Comparison of ENCODE assay signal across 13 mouse cellular contexts in the genomic region with DNA sequence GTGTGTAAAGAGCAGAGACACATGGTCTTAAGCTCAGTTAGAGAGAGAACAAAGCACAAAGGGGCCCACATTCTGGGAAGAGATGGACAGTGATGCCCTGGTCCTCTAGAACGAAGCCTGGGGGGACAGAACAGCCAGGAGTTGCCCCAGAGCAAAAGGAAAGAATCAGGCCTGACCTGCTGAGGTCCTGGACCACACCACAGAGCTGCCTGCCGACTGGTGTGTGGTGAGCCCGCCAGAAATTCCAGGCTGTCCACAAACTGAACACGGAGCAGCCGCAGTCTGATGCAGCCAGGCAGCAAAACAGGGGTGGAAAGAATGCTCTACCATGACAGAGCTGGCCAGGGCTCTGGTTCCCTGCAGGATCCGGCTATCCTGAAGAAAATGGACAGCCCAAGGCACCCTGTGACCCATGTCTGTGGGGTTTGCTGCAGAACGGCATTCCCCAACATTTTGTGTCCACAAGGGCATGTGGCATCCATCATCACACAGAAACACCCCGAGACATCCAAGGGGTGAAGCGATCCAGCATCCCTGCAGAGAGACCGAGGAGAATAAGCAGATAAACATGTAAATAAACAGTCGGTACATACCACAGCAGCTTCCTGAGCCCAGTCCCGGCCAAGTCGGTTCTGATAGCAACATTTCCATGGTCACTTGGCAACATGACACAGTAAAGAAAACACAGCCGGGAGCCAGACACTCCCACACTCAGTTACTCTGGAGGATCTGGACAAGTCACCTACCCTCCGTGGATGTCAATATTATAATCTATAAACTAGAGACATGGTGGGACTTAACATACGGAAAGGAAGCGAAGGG.
DNase-seq lines count a peak whose midpoint lies in the region; ATAC-seq and TF ChIP-seq lines count a peak whose summit lies in the region.
"Had no signal": no experiment of that assay in that cellular context is flagged by ENCODE, and none has a peak within 500 bp of the region (broad histone marks: within the 10 kb centered on the region; RNA-seq: fewer than 3 reads in every experiment).

No protein-coding gene starts in this region.

- no peaks in the 10 kb centered on the region for H3K79me3 ChIP-seq in C2C12 (ENCODE audit: low read depth)

- DNase-seq in hindbrain, postnatal 0 days (ENCODE audit: low spot score), result peak; percentile 10
- DNase-seq in hindbrain, embryonic 10.5 days (ENCODE audit: low spot score), result no peak
- DNase-seq in lung, postnatal 0 days (ENCODE audit: low spot score), result peak; percentile 32
- no peak for DNase-seq in ovary, adult 18-20 months (ENCODE audit: low spot score)
- DNase-seq in layer of hippocampus, adult 9-10 months (ENCODE audit: low spot score), result no peak
- DNase-seq in embryo, embryonic 10.5 days (ENCODE audit: low spot score), result no peak
- DNase-seq: adrenal gland, adult 8-10 months; kidney, adult 9 months; midbrain, embryonic 14.5 days; thymus, postnatal 14 days had no signal

- TF ChIP-seq EP300 in lung, postnatal 0 days (IDR thresholded peaks at IDR 0.05), result no peak

- ATAC-seq in hindbrain, postnatal 0 days, result 0 out of 2 replicates have a peak, but pooled peaks have one; percentile 64
- no peak for ATAC-seq in heart, embryonic 14.5 days (ENCODE audit: insufficient number of reproducible peaks, insufficient read depth, low FRiP score, low read depth)
- peak; percentile 53 for ATAC-seq in lung, postnatal 0 days

- no peak for TF ChIP-seq CTCF in hindbrain, postnatal 0 days (IDR thresholded peaks at IDR 0.05; ENCODE audit: low read depth)
- TF ChIP-seq CTCF in C2C12 (IDR thresholded peaks at IDR 0.05; ENCODE audit: control insufficient read depth, insufficient read depth, insufficient read length), result no peak
- TF ChIP-seq CTCF in lung, postnatal 0 days (IDR thresholded peaks at IDR 0.05), result no peak

- H3K4me2 ChIP-seq in hindbrain, postnatal 0 days (ENCODE audit: low read depth, low read length), result no peak overlapping the region
- 0 out of 2 replicates have a peak overlapping the region, but pooled peaks have one; percentile 1 for H3K4me2 ChIP-seq in heart, embryonic 14.5 days (ENCODE audit: low read length)
- H3K4me2 ChIP-seq in lung, postnatal 0 days (replicated peaks; ENCODE audit: low read depth, low read length), result no peak overlapping the region
- H3K4me2 ChIP-seq: limb, embryonic 15.5 days had no signal

- no peak overlapping the region for H3K4me3 ChIP-seq in hindbrain, postnatal 0 days (ENCODE audit: low read length)
- no peak overlapping the region for H3K4me3 ChIP-seq in hindbrain, embryonic 10.5 days
- H3K4me3 ChIP-seq in C2C12 (ENCODE audit: insufficient read depth, poor library complexity, severe bottlenecking), result no peak overlapping the region
- no peak overlapping the region for H3K4me3 ChIP-seq in heart, embryonic 14.5 days (ENCODE audit: control insufficient read depth in 1 of 2, insufficient read depth in 1 of 2, low read depth in 1 of 2, low read length in 2 of 2)
- H3K4me3 ChIP-seq in lung, postnatal 0 days (ENCODE audit: low read depth, low read length), result no peak overlapping the region
- H3K4me3 ChIP-seq: limb, embryonic 15.5 days had no signal

- no peaks in the 10 kb centered on the region for H3K9me3 ChIP-seq in hindbrain, postnatal 0 days (ENCODE audit: low read length)
- peaks cover 2% of the 10 kb centered on the region; the same call in 1 of the 2 replicates for H3K9me3 ChIP-seq in hindbrain, embryonic 10.5 days
- H3K9me3 ChIP-seq in heart, embryonic 14.5 days (ENCODE audit: control insufficient read depth, low read length), result no peaks in the 10 kb centered on the region
- no peaks in the 10 kb centered on the region for H3K9me3 ChIP-seq in lung, postnatal 0 days (ENCODE audit: low read length)
- H3K9me3 ChIP-seq: limb, embryonic 15.5 days had no signal

- H3K9ac ChIP-seq in hindbrain, postnatal 0 days (replicated peaks; ENCODE audit: low read length), result no peak overlapping the region
- no peak overlapping the region for H3K9ac ChIP-seq in heart, embryonic 14.5 days (ENCODE audit: low read length)
- no peak overlapping the region; the same call in 1 of the 2 replicates for H3K9ac ChIP-seq in lung, postnatal 0 days (replicated peaks; ENCODE audit: low read depth)
- H3K9ac ChIP-seq: limb, embryonic 15.5 days had no signal

- H3K4me1 ChIP-seq in hindbrain, postnatal 0 days (ENCODE audit: insufficient read depth, low read length), result no peaks in the 10 kb centered on the region
- H3K4me1 ChIP-seq in hindbrain, embryonic 10.5 days (replicated peaks), result no peaks in the 10 kb centered on the region; the same call in 1 of the 2 replicates
- H3K4me1 ChIP-seq in heart, embryonic 14.5 days (ENCODE audit: control insufficient read depth in 2 of 2, insufficient read depth in 2 of 2, low read length in 2 of 2), result peaks cover 2 to 4% of the 10 kb centered on the region in 2 experiments; a peak in 1 of 4 replicates
- H3K4me1 ChIP-seq in lung, postnatal 0 days (ENCODE audit: insufficient read depth, low read depth, low read length), result no peaks in the 10 kb centered on the region
- H3K4me1 ChIP-seq: limb, embryonic 15.5 days had no signal

- 54% methylated on average over 17 of the region's 17 CpGs for WGBS in hindbrain, postnatal 0 days
- 72% methylated on average over 17 of the region's 17 CpGs for WGBS in hindbrain, embryonic 10.5 days
- WGBS in heart, embryonic 14.5 days, result 43% methylated on average over 17 of the region's 17 CpGs
- 38% methylated on average over 17 of the region's 17 CpGs for WGBS in lung, postnatal 0 days

- H3K27ac ChIP-seq in hindbrain, postnatal 0 days, result no peak overlapping the region
- no peak overlapping the region for H3K27ac ChIP-seq in hindbrain, embryonic 10.5 days
- peak overlapping the region; percentile 4 to 39; a peak in 3 of 4 replicates for H3K27ac ChIP-seq in heart, embryonic 14.5 days (replicated peaks in 1 of 2; ENCODE audit: control insufficient read depth in 1 of 2, insufficient read depth in 1 of 2, low read depth in 2 of 2, low read length in 2 of 2)
- no peak overlapping the region for H3K27ac ChIP-seq in lung, postnatal 0 days (ENCODE audit: low read length)
- H3K27ac ChIP-seq: limb, embryonic 15.5 days had no signal

- no peaks in the 10 kb centered on the region for H3K36me3 ChIP-seq in hindbrain, postnatal 0 days (ENCODE audit: insufficient read depth, low read length)
- no peaks in the 10 kb centered on the region for H3K36me3 ChIP-seq in hindbrain, embryonic 10.5 days
- no peaks in the 10 kb centered on the region for H3K36me3 ChIP-seq in C2C12 (ENCODE audit: control insufficient read depth, insufficient read depth)
- no peaks in the 10 kb centered on the region for H3K36me3 ChIP-seq in heart, embryonic 14.5 days (ENCODE audit: control insufficient read depth, insufficient read depth, low read length)
- no peaks in the 10 kb centered on the region for H3K36me3 ChIP-seq in lung, postnatal 0 days (ENCODE audit: insufficient read depth, low read length)
- H3K36me3 ChIP-seq: limb, embryonic 15.5 days had no signal

- H3ac ChIP-seq in C2C12 (ENCODE audit: control insufficient read depth, insufficient read length, low read depth), result peak overlapping the region; percentile 7

- H3K27me3 ChIP-seq in hindbrain, postnatal 0 days (ENCODE audit: insufficient read depth, low read length), result no peaks in the 10 kb centered on the region
- no peaks in the 10 kb centered on the region for H3K27me3 ChIP-seq in hindbrain, embryonic 10.5 days (ENCODE audit: insufficient read depth, poor library complexity, severe bottlenecking)
- no peaks in the 10 kb centered on the region for H3K27me3 ChIP-seq in C2C12 (ENCODE audit: control insufficient read depth, insufficient read depth, insufficient read length)
- H3K27me3 ChIP-seq in heart, embryonic 14.5 days (ENCODE audit: control insufficient read depth, insufficient read depth, low read length), result no peaks in the 10 kb centered on the region
- H3K27me3 ChIP-seq in lung, postnatal 0 days (replicated peaks; ENCODE audit: insufficient read depth, low read length), result no peaks in the 10 kb centered on the region
- H3K27me3 ChIP-seq: limb, embryonic 15.5 days had no signal

- no peaks in the 10 kb centered on the region for H3K79me2 ChIP-seq in C2C12 (ENCODE audit: control insufficient read depth, insufficient read depth)

TF ChIP-seq in C2C12, 6 proteins besides CTCF, POLR2A, EP300 and RAD21:
- TF ChIP-seq FOSL1 (IDR thresholded peaks at IDR 0.05; ENCODE audit: insufficient read depth, low read length, poor library complexity, severe bottlenecking) (no peak), MYOG (IDR thresholded peaks at IDR 0.05; ENCODE audit: control insufficient read depth, extremely low read depth, insufficient read length) (no peak), USF1 (IDR thresholded peaks at IDR 0.05; ENCODE audit: low read depth) (no peak), CEBPB (IDR thresholded peaks at IDR 0.05; ENCODE audit: low read depth) (no peak)
TF ChIP-seq in C2C12: peak in this region for 0.

Comparison
In these comparisons a context has a peak if more than half of its experiments do, and no peak if none do; other contexts are left out.
1. DNase-seq: peak in hindbrain, postnatal 0 days (single experiment) and lung, postnatal 0 days (single experiment); none in hindbrain, embryonic 10.5 days (single experiment), ovary, adult 18-20 months (single experiment), layer of hippocampus, adult 9-10 months (single experiment) and embryo, embryonic 10.5 days (single experiment).
2. H3K27ac ChIP-seq: peak in heart, embryonic 14.5 days (2 of 2); none in hindbrain, postnatal 0 days (single experiment), hindbrain, embryonic 10.5 days (single experiment) and lung, postnatal 0 days (single experiment).